Mouse (Mus musculus) liver, embryonic 14.5 days (tissue): ENCODE data around the gene Trub2.

Experiments
- CTCF ChIP-seq: IDR thresholded peaks from 2 replicates; pipeline ENCODE4 v1.5.1; 2016; ENCODE audit warnings: antibody characterized with exemption, low read depth, control low read depth
- EP300 ChIP-seq: IDR thresholded peaks from 2 replicates; pipeline ENCODE4 v1.6.1; 2016; ENCODE audit warnings: antibody characterized with exemption, low read depth

DNA sequence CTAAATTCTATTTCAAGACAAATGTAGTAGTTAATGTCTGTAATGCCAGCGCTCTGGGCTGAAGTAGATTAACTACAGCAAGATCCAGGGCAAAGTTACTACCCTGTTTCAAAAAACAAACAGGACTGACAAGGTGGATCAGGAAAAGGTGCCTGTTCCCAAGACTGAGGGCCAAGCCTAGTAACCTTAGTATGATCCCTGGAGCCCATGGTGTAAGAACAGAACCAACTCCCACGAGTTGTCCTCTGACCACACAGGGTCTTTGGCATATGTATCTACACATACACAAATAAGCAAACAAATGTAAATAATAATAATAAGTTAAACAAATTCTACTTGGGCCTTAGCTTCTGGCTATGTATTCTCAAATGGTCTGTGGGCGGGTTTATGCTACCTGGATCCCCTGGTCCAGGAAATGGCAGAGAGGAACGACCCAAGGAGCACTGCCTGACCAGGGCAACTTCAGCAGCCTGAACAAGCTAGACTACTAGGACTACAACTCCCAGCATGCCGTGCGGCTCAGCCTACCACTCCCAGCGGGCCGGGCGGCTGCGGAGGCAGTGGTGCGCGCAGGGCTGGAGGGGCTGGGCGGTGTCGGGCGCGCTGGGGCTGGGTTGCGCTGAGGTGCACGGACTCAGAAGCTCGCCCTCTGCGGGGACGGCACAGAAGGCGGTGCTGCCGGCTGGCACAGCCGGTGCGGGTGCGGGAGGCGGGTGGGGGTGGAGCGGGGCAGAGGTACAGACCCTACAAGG is 13.9 kb upstream of the Trub2 start, which contains the start of gene Slc27a4:
- TF ChIP-seq CTCF, result 0 out of 2 replicates have a peak, but pooled peaks have one; percentile 20
- no peak for TF ChIP-seq EP300
